Mouse (Mus musculus) heart, adult 10 weeks (tissue): ENCODE measurements around the gene Zfp940. TPM values are rescaled to one million over a fixed set of nuclear protein-coding genes. Genes with fewer than 3 reads are reported as not detected.

Experiments
- polyA plus RNA-seq: library from polyadenylated mRNA; stranded (reverse); fragments of 350-450 nt; fragmentation: Illumina TruSeq; extraction: RNeasy Lipid Tissue Mini Kit (QIAGEN cat#74804); gene quantifications from one replicate; pipeline ENCODE4 v1.2.3, GENCODE M21; 2014; ENCODE audit warnings: low read depth, low replicate concordance

Gene Zfp940
- 0.47 TPM for polyA plus RNA-seq

GRCm38 (mm10) chr7:29853219-29853842 is at the start of gene Zfp940:
Gene Zfp940 (minus strand): TSS chr7:29853669.

DNA sequence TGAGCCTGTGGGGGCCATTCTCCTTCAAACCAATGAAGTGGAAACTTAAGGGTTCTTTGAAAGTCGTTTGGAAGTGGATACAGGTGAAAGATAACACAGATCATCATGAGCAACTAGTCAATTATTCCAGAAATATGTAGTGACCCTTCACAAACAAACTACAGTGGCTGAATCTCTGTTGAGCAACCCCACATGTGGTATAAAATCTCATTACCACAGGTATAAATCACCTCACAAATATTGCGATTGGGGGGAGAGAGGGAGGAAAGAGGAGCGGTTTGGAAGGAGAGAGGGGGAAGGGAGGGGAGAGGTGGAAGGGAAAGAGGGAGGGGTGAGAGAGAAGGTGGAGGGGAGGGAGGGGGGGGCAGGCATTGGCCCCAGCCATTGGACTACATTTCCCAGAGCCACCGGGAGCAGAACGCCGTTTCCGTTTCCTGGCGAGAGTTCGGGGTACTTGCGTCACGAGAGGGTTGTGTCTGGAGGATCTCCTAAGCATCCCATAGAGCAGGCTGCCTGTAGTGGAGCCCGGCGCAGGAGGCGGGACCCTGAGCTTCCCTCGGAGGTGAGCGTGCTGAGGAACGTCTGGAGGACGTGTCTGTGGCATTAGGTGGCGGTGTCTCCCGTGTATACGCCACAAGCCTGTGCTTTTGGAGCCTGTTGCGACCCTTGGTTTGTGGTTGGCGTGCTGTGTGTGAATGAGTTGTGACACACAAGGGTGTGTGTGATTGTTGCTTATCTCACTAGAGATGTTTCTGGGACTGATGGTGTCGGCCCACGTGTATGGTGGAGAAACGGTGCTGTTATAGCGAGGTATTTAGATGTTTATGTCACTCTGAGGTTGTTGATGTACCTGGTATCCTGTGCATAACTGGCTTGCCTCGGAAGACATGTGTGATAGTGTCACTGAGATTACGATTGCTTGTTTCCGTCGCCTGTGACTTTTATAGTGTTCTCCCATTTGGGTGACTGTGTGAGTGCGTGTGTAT is 6.4 kb upstream of the Zfp940 start, which contains the start of gene Zfp420:
TSS of gene Zfp420 (plus strand) at position 448 of the 986 bp plus-strand sequence.

DNA sequence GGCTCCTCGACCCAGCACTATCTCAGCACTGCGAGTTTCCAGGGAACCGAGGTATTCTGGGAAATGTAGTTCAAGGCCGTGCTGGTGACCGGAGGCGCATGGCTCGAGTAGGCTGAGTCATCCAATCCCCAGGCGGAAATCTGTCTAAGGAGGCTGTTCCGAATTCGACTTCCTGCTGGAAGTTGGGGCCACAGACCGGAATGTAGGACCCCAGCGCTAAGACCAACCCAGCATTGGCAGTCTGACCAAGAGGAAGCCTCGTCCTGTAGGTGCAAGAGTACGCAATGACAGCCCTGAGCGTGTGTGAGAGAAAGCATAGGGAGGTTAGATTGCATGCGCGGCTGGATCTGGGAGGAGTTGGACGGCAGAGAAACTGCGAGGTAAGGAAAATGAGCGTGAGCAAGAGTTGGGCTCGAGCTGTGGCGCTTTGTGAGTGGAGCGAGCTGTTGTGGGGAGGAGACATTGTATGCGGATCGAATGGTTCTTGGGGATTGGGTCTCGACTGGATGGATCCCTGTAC is 37.5 kb downstream of the Zfp940 start, which contains the start of gene Zfp790:
TSS of gene Zfp790 (plus strand) at position 205 of the 520 bp plus-strand sequence.

DNA sequence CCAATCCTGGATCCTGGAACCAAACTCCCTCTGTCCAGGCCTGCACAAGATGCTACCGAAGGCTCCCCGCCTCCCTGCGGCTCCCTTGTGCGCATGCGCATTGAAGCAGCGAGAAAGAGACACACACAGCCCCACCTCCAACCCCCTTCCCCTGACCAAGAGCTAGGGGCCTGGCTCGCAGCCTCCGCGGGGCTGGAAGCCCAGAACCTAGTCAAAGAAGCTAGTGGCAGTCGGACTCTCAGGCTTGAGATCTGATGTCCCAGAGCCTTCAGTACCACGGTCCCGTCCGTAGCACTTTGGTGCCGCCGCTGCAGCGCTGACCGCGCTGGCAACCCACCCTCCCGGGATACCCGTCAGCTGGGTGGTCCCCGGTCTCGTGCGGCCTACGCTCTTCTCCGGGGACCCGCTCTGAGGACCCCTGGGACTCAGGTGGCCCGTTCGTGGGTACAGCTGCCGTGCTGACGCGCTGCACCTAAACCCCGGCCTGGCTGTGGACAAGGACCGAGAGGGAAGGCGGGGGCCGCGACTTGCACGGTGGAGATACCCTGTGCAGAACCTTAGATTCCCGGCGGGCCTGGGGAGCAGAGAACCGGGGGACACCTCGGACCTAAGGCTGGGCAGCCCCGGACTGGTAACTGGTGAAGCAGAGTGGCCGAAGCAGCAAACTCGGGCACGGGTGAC is 69.5 kb downstream of the Zfp940 start, which contains the start of gene Zfp30:
TSS of gene Zfp30 (plus strand) at position 128 of the 681 bp plus-strand sequence.

Other genes with a start within 250 kb of the Zfp940 start
- gene Catsperg2, start 126.6 kb downstream of the Zfp940 start, polyA plus RNA-seq = not detected
- gene Zfp84, start 85.1 kb downstream of the Zfp940 start, polyA plus RNA-seq = 5.6 TPM
- 5.3 TPM for gene Zfp30, start 69.7 kb downstream of the Zfp940 start, polyA plus RNA-seq
- 10.3 TPM for gene Zfp790, start 37.6 kb downstream of the Zfp940 start, polyA plus RNA-seq
- gene Zfp420, start 6.3 kb upstream of the Zfp940 start, polyA plus RNA-seq = 5.3 TPM
- 9.3 TPM for gene Zfp27, start 52.9 kb upstream of the Zfp940 start, polyA plus RNA-seq
- 11.9 TPM for gene Zfp383, start 54.6 kb upstream of the Zfp940 start, polyA plus RNA-seq
- 5.1 TPM for gene Zfp74, start 100.4 kb upstream of the Zfp940 start, polyA plus RNA-seq
- 12.4 TPM for gene Zfp568, start 130.3 kb upstream of the Zfp940 start, polyA plus RNA-seq
- gene Zfp14, start 197.7 kb upstream of the Zfp940 start, polyA plus RNA-seq = 7.4 TPM
- 2.5 TPM for gene Zfp82, start 219.2 kb upstream of the Zfp940 start, polyA plus RNA-seq
- gene Gm26920, start 236.7 kb upstream of the Zfp940 start, polyA plus RNA-seq = not detected
- gene Zfp566, start 236.9 kb upstream of the Zfp940 start, polyA plus RNA-seq = 1.4 TPM
- 34.9 TPM for gene Zfp260, start 241.1 kb upstream of the Zfp940 start, polyA plus RNA-seq